Mouse (Mus musculus): ENCODE measurements around the gene Thsd4.

Gene Thsd4

GRCm38 (mm10) chr9:60250403-60250802 is 271.4 kb downstream of the Thsd4 start:
- in situ Hi-C loops (cut with MboI; ENCODE audit: low pct_unique_long_range_greater_than_20kb in 1 of 2, low sequenced_read_pairs in 2 of 2, unreplicated experiment in 1 of 2): no loop called here

GRCm38 (mm10) chr9:60247998-60248397 is 273.8 kb downstream of the Thsd4 start:
- in situ Hi-C loops (cut with MboI; ENCODE audit: low pct_unique_long_range_greater_than_20kb in 1 of 2, low sequenced_read_pairs in 2 of 2, unreplicated experiment in 1 of 2): loop anchor here in 1 of 2 experiments (10.0 kb wide), 1 partner anchor 297 kb away; no protein-coding TSS in a partner anchor

- in situ Hi-C loops (cut with MboI; ENCODE audit: low pct_unique_long_range_greater_than_20kb in 1 of 2, low sequenced_read_pairs in 2 of 2, unreplicated experiment in 1 of 2): loop anchor here in 1 of 2 experiments (10.0 kb wide), 1 partner anchor 300 kb away; no protein-coding TSS in a partner anchor
Measured at GRCm38 (mm10) chr9:60244943-60245342, 276.9 kb downstream of the Thsd4 start.

GRCm38 (mm10) chr9:60243503-60243902 is 278.3 kb downstream of the Thsd4 start:
- in situ Hi-C loops (cut with MboI; ENCODE audit: low pct_unique_long_range_greater_than_20kb in 1 of 2, low sequenced_read_pairs in 2 of 2, unreplicated experiment in 1 of 2): loop anchor here in 1 of 2 experiments (10.0 kb wide), 1 partner anchor 301 kb away; no protein-coding TSS in a partner anchor

GRCm38 (mm10) chr9:60237667-60238066 is 284.2 kb downstream of the Thsd4 start:
- in situ Hi-C loops (cut with MboI; ENCODE audit: low pct_unique_long_range_greater_than_20kb in 1 of 2, low sequenced_read_pairs in 2 of 2, unreplicated experiment in 1 of 2): no loop called here

- in situ Hi-C loops (cut with MboI; ENCODE audit: low pct_unique_long_range_greater_than_20kb in 1 of 2, low sequenced_read_pairs in 2 of 2, unreplicated experiment in 1 of 2): no loop called here
Measured at GRCm38 (mm10) chr9:60236155-60236554, 285.7 kb downstream of the Thsd4 start.

GRCm38 (mm10) chr9:60234233-60235115 is 287.4 kb downstream of the Thsd4 start:
- in situ Hi-C loops (cut with MboI; ENCODE audit: low pct_unique_long_range_greater_than_20kb in 1 of 2, low sequenced_read_pairs in 2 of 2, unreplicated experiment in 1 of 2): no loop called here

- in situ Hi-C loops (cut with MboI; ENCODE audit: low pct_unique_long_range_greater_than_20kb in 1 of 2, low sequenced_read_pairs in 2 of 2, unreplicated experiment in 1 of 2): no loop called here
Measured at GRCm38 (mm10) chr9:60231981-60232881, 289.6 kb downstream of the Thsd4 start.

GRCm38 (mm10) chr9:60229496-60229895 is 292.4 kb downstream of the Thsd4 start:
- in situ Hi-C loops (cut with MboI; ENCODE audit: low pct_unique_long_range_greater_than_20kb in 1 of 2, low sequenced_read_pairs in 2 of 2, unreplicated experiment in 1 of 2): no loop called here

GRCm38 (mm10) chr9:60227727-60228126 is 294.1 kb downstream of the Thsd4 start:
- in situ Hi-C loops (cut with MboI; ENCODE audit: low pct_unique_long_range_greater_than_20kb in 1 of 2, low sequenced_read_pairs in 2 of 2, unreplicated experiment in 1 of 2): no loop called here

GRCm38 (mm10) chr9:60226679-60227078 is 295.2 kb downstream of the Thsd4 start:
- in situ Hi-C loops (cut with MboI; ENCODE audit: low pct_unique_long_range_greater_than_20kb in 1 of 2, low sequenced_read_pairs in 2 of 2, unreplicated experiment in 1 of 2): no loop called here

GRCm38 (mm10) chr9:60226155-60226554 is 295.7 kb downstream of the Thsd4 start:
- in situ Hi-C loops (cut with MboI; ENCODE audit: low pct_unique_long_range_greater_than_20kb in 1 of 2, low sequenced_read_pairs in 2 of 2, unreplicated experiment in 1 of 2): no loop called here

- in situ Hi-C loops (cut with MboI; ENCODE audit: low pct_unique_long_range_greater_than_20kb in 1 of 2, low sequenced_read_pairs in 2 of 2, unreplicated experiment in 1 of 2): no loop called here
Measured at GRCm38 (mm10) chr9:60225453-60225852, 296.4 kb downstream of the Thsd4 start.

GRCm38 (mm10) chr9:60224039-60224695 is 297.7 kb downstream of the Thsd4 start:
- in situ Hi-C loops (cut with MboI; ENCODE audit: low pct_unique_long_range_greater_than_20kb in 1 of 2, low sequenced_read_pairs in 2 of 2, unreplicated experiment in 1 of 2): no loop called here

- in situ Hi-C loops (cut with MboI; ENCODE audit: low pct_unique_long_range_greater_than_20kb in 1 of 2, low sequenced_read_pairs in 2 of 2, unreplicated experiment in 1 of 2): no loop called here
Measured at GRCm38 (mm10) chr9:60220431-60220830, 301.4 kb downstream of the Thsd4 start.

- in situ Hi-C loops (cut with MboI; ENCODE audit: low pct_unique_long_range_greater_than_20kb in 1 of 2, low sequenced_read_pairs in 2 of 2, unreplicated experiment in 1 of 2): no loop called here
Measured at GRCm38 (mm10) chr9:60218396-60218795, 303.4 kb downstream of the Thsd4 start.

GRCm38 (mm10) chr9:60216029-60216428 is 305.8 kb downstream of the Thsd4 start:
- in situ Hi-C loops (cut with MboI; ENCODE audit: low pct_unique_long_range_greater_than_20kb in 1 of 2, low sequenced_read_pairs in 2 of 2, unreplicated experiment in 1 of 2): no loop called here

- in situ Hi-C loops (cut with MboI; ENCODE audit: low pct_unique_long_range_greater_than_20kb in 1 of 2, low sequenced_read_pairs in 2 of 2, unreplicated experiment in 1 of 2): no loop called here
Measured at GRCm38 (mm10) chr9:60213111-60213510, 308.7 kb downstream of the Thsd4 start.

GRCm38 (mm10) chr9:60208843-60209242 is 313.0 kb downstream of the Thsd4 start:
- in situ Hi-C loops (cut with MboI; ENCODE audit: low pct_unique_long_range_greater_than_20kb in 1 of 2, low sequenced_read_pairs in 2 of 2, unreplicated experiment in 1 of 2): no loop called here

All from mouse embryonic stem cell (cell line).